Mouse (Mus musculus) lung, adult 2 months (tissue): ENCODE measurements around the gene Olfr586.

ENCODE experiments used
- CTCF ChIP-seq: fragments of 200-500 bp; IDR thresholded peaks from 2 replicates; pipeline ENCODE4 v1.5.1; 2011; ENCODE audit warnings: mild to moderate bottlenecking, low read length, control low read depth; ENCODE audit not compliant: insufficient read depth
- POLR2A ChIP-seq: fragments of 200-500 bp; IDR thresholded peaks from 2 replicates; pipeline ENCODE4 v1.6.1; 2011; ENCODE audit warnings: low read depth, mild to moderate bottlenecking, control low read depth, low read length, borderline replicate concordance; ENCODE audit errors: extremely low read depth

GRCm38 (mm10) chr7:103081585-103081984, 43.9 kb downstream of the Olfr586 start, which contains the start of gene Olfr584:
- TF ChIP-seq POLR2A, result no peak
- no peak for TF ChIP-seq CTCF
